Mouse (Mus musculus) activated CD4-positive, CD25-positive, alpha-beta regulatory T cell, adult 4 months (primary cell): ENCODE measurements around the gene Loxl3. TPM values are rescaled to one million over a fixed set of nuclear protein-coding genes. Genes with fewer than 3 reads are reported as not detected.
A peak's percentile ranks its signal among the peaks of the same experiment; 100 is the strongest.

Source experiments
- ATAC-seq: one replicate; pipeline ENCODE4 v1.8.0; 2017
- polyA plus RNA-seq, 2 experiments: library from polyadenylated mRNA; unstranded; fragments of 100-300 nt; shearing (Covaris generic); gene quantifications; one replicate each; pipeline ENCODE4 v1.2.1; 2017

Loxl3 gene
- polyA plus RNA-seq, 2 experiments from 2014 or later: 0.26 TPM; not detected in 1

DNA sequence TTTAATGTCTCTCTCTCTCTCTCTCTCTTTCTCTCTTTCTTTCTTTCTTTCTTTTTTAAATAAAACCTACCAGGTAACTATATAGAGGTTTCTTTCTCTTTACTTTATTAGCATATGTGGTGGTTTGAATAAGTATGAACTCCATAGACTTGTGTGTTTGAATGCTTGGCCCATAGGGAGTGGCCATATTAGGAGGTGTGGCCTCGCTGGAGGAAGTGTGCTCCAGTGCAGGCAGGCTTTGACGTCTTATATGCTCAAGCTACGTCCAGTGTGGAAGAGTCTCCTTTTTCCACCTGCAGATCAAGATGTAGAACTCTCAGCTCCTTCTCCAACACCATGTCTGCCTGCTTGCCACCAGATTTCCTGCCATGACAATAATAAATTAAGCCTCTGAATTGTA is 14.9 kb upstream of the Loxl3 start:
- no peak for ATAC-seq

DNA sequence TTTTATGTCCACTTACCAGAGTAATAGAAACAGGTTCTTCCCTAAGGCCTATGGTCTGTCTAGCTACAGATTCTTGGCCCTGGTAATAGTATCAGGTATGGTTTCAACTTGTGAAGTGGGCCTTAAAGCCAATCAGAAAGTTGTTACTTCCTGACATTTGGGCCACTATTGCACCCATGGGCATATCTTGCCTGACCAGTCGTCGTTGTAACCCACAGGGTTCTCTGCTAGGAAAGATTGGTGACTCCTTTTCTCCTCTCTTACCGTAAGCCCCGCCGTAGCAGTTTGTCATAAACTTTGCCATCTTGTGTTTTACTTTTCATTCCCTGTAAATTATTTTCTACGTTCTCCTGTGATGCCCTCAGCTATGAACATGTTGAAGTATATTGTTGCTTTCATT is 13.9 kb upstream of the Loxl3 start:
- ATAC-seq: no peak

DNA sequence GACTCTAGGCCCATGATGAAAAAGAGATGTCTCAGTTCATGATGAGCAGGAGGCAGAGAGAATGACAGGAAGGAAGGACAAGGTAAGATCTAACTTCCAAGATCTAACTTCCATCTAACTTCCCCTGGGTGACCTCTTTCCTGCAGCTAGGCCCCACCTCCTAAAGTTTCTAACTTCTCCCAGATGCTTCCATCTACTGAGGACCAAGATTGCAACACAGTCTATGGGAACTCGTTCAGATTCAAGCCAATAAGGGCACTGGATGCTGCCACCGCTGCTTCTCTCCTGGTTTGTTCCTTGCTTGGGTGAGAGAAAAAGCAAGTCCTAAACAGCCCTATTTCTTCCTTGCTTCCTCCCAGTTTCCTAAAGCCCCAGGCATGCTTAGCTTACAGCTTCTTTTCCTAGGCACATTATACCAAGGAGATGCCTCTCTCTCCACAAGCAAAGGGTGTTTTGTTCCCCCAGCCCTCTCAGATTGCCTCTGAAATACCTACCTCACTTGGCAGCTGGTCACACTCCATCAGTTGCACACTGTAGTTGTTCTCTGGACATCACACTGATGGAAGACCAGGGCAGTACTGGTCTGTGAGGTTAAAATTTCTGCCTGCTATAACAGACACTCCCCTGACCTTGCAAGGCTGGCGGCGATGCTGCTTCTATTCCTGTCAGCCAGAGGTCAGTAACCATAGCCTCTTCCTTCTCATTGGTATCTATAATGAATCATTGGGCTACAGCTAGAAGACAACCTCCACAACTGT is 13.0 kb upstream of the Loxl3 start:
- ATAC-seq: no peak

DNA sequence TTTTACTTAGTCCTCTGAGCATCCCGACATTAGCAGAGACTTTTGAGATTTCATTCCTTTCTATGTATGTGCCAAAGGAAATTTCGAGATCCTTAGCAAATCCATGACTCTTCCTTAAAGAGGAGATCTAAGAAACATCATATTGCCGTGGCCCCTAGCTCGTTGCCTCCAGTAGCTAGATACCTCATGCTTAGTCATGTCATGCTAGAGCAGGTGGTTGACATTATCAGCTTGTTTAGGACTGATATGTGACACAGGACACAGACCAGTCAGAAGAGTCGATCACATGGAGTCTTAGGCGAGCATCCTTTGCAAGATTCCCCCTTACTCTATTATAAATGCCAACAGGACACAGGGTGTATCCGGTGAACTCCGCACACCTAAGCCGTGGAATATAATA is 11.0 kb upstream of the Loxl3 start:
- no peak for ATAC-seq

DNA sequence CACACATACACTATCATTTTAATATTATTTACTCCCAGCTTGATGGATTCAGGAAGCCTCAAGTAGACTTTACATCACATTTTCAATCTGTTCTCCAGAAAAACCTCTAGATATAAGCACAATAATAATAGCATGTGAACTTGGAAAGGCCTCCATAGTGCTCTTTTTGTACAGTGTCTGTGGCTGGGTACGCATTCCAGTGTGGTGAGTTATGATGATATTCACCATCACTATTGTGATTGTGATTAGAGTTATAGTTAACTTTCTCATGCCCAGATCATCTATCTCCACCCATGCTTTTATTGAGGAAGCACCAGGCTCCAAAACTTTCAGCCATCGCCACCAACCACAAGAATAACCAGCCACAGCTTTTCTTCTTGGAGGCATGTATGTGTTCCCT is 10.2 kb upstream of the Loxl3 start:
- ATAC-seq: no peak

DNA sequence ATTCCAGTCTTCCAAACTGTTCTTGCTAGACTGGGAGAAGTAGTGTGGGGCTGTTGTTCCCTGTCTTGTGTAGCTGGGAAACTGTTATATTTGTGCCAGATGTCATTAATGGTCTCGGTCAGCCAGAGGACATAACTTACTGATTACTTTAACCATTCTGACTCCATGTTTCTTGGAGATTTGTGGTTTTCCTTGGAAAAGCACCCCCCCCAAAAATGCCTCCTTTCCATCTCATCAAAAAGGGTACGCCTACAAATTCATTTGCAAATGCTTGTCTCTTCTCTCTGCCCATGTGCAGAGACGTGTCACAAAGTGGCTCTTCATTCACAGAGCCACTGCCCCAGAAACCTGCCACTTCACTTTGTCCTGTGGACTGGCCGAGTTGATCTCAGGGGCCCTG is 9.6 kb upstream of the Loxl3 start:
- no peak for ATAC-seq

DNA sequence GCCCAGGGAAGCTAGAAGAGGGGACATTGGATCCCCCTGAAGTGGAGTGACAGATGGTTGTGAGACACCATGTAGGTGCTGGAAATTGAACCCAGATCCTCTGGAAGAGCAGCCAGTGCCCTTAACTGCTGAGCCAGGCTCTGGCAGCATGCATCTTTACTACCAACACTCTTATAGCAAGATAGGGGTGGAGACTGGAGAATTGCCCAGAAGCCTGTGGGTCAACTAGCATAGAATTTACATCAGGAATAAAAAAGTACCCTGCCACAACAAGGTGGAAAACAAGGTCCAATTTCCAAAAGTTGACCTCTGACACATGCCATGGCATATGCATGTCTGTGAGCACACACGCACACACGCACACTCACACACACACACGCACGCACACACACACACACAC is 8.8 kb upstream of the Loxl3 start:
- no peak for ATAC-seq

DNA sequence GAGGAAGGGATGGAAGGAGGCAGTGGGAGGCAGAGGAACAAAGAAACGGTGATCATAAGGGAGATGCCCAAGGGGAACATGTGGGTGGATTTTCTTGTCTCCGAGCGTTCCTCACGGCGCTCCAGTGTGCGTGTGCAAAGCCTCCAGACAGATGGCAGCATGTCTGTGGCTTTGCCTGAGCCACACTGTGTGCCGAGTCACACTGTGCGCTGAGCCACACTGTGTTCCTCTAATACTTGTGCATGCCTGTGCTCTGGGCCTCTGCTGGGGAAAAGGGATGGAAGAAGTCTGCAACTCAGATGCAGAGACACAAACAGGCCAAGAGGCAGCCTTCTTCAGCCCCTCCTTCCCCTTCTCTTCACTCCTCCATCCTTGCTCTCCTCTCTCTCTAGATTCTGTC is 6.7 kb upstream of the Loxl3 start:
- no peak for ATAC-seq

DNA sequence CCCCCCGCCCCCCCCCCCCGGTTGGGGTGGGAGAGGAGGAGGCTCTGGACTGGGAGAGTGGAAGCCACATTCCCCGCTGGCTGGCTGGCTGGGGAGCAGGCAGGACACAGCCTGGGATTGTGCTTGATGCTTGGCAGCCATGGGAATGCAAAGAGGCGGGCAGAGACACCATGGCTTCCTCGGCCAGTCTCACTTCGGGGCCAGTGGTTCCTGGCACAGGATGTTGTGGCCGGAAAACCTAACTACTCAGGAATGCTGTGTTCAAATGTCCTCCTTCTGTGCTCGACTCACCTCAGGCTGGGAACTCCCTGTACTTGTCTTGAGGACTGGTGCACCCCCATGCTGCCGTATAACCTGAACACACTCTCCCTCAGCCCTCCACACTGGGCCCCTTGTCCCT is 6.3 kb upstream of the Loxl3 start:
- no peak for ATAC-seq

DNA sequence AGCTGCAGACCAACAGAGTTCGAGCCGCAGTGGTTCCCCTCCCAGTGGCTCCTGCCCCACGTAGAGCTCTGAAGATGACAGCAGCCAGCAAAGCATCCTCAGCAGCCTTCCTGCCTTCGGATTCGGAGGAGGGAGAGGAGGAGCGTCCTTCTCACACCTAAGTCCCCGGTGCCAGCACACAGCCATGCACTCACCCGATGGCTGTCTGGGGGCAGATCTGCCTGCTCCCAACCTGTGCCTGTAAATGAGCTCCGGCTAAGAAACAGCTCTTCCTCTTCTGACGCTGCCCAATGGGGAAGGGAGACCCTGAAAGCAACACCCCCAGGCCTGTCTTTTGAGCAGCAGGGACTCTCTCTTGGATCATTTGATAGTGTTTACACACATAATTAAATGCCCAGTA is 4.2 kb upstream of the Loxl3 start:
- ATAC-seq: no peak

DNA sequence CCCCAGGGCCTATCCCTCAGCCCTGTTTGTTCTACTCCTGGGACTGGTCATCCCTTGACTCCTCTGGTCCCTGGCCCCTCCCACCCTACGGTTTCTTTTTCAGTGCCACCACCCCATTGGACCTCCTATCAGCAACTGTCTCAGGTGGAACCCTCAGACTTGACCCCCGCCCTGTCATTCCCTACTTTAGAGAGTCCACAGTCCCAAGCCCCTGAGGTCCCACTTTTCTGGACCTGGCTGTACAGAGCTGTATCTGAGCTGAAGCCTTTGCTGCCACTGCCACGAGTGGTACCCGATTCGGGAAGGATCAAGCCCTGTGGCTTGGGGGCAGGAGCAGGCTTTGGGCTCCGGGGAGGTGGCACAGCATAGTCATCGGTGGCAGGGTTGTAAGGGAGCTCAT is 2.9 kb upstream of the Loxl3 start:
- ATAC-seq: no peak

DNA sequence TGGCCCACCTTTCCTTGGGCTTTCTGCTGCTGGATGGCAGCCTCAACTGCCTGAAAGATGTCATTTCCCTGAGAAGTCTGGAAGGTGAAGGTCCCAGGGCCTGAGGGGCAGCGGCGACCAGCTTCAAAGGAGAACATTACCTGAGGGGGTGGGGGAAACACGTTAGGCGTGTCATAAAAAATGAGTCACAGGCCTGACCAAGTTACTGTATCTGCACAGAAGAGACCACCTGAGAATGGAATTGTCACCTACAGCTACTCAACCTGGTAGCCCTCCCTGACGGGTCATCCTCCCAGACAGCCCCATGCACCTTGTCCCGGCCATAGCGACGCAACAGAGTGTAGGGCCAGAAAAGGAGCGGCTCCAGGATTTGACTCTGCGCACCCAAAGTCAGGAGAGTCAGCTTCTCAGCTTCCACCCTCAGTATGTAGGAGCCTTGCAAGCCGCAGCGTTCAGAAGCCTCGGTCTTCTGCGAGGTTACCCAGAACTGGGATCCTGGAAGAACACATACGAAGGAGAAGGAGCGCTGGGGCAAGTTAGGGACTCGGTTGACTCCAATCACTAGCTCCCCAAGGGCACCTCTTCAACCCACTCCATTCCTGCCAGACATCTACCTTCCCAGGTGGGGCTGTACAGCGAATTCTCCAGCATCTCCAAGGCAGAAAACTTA is 1.9 kb upstream of the Loxl3 start:
- ATAC-seq: no peak

DNA sequence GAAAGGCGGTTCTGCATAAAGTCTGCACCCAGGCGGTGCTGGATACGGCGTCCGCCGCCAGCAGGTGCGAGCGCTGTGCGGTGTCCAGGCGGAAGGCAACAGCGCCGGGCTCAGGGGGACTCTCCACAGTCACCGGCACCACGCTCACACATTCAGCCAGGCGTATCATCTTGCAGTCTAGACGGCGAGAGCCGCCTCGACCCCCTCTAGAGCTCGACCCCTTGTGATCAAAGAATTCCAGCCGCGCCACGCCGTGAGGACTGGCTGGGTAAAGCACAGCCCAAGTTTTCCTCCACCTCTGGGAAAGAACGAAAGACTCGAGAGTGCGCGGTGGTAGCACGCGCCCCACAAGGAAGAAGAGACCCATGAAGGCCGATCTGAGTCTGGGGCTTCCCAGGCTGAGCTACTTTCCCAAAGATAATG is 1.2 kb upstream of the Loxl3 start:
- ATAC-seq: peak; percentile 64

DNA sequence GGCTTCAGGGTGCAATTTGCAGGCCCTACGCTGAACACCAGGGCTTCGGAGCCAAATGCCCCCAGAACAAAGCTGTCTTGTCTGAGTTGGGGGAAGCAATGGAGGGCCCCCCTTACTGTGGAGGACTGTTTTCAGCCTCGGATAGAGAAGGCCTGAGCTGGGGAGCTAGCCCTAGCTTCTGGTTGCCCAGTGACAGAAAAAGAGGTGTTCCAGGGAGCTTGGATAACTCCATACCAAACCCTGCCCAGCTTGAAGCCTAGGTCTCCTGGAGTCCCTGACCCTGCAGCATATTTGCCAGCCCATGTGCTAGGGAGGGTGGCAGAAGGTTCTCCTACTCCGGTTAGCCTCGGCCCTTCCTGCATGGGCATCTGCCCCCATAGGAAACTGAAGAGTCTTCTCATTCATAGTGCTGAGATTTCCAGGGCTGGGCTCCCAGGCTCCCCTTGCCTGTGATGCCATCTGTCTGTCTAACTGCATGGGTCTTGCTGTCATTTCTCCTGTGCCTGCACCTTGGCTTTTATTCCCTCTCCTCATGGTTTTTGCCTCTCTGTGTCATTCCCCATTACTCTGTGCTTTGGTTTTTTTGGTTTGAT is 586 bp downstream of the Loxl3 start:
- ATAC-seq: no peak

DNA sequence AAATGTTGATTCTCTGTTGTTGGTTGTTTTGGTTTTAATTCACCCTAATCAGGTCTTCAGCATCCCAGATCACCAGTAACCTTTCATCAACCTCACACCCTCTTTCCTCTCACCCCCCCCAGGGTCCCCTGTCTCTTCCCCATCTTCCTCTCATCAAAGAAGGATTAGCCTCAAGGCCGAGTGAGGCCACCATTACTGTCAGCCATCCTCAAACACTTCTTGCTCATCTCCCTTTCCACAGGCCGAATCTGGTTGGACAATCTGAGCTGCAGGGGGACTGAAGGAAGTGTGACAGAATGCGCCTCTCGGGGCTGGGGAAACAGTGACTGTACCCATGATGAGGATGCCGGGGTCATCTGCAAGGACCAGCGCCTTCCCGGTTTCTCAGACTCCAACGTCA is 3.2 kb downstream of the Loxl3 start:
- no peak for ATAC-seq

DNA sequence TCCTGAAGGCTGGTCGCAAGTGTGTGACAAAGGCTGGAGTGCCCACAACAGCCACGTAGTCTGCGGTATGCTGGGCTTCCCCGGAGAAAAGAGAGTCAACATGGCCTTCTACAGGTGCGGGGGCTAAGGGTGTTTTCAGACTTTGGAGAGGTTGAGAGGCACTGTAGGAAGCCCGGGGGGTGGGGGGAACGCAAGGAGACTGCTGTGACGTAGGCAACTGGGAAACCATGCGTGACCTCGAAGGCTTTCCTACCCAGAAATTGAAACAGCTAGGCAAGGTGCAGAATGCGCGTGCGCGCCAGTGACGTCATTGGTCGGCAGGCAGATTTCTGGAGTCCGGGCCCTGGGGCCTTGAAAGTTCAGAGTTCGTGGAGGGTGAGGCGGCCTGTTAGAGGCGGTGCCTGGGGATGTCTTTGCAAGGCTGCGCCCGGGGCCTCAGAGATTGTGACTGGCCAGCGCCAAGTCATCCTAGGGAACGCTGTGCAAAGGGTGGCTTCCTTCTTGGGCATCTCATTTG is 4.6 kb downstream of the Loxl3 start:
- ATAC-seq: peak; percentile 84

DNA sequence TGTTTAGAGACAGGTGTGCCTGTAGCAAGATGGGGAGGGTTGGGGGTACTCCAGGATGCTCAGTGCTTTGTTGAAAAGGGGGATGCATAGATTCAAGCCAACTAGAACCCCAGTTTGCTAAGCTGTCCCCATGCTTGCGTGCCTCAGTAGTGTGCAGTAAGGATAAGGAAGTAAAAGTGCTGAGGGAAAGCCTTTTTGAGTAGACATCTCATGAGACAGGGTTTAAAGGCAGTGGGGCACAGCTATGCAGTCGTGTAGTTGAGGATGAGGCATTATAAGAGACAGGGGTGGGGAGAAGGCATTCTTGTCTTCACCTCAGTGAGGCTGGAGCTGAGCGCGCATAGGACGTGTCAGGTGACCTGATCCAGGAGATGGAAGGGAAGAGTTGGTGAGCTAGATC is 6.6 kb downstream of the Loxl3 start:
- no peak for ATAC-seq

DNA sequence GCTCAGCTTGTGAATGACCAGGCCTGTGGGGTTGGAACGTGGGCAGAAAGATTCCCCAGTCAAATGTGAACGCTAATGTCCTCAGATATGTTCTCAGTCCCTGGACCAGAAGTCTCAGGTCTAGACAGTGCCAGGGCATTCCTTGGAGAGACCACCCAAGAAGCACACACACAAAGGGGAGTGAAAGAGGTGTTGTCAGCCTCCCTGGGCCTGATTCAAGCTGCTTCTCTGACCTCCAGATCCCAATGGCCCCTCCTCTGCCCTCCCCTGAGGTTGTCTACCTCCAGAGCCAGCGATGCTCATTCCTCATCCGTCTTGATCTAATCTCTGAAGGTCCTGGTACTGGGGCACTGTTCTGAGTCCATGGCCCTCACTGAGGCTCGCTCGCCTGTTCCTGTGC is 9.6 kb downstream of the Loxl3 start:
- no peak for ATAC-seq

DNA sequence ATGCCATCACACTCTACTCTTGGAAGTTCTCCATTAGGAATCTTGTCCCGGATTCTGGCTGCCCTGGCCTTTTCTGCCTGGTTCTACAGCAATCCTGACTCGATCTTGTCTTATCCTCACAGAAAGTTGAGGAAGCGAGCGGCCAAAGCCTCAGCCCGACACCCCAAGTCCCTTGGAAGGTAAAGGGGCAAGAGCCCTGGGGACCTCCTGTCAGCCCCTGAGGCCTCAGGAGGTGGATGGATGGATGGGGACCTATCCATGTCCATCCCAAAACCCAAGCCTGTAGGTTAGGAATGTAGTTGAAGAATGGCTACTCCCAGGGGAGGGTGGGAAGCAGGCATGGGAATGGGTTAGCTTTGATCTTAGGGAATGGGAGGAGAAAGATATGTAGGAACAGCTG is 10.0 kb downstream of the Loxl3 start:
- ATAC-seq: no peak

DNA sequence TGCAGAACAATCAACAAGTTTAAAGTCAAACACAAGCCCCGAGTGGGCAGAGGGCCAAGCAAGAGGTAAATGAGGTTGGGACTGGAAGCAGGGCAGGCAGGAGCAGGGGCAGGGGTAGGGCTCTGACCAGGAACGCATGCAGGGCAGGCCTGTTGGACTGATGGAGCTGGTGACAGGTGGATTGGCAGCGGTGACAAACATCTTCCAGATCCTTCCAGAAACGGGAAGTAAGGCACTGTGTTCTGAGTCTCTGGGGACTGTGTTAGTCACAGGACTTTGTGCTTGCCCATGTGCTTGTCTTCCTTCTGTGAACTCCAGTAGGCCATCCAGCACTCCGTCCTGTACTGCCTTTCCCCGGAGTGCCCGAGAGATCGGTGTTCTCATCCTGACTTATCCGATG is 10.8 kb downstream of the Loxl3 start:
- ATAC-seq: no peak

DNA sequence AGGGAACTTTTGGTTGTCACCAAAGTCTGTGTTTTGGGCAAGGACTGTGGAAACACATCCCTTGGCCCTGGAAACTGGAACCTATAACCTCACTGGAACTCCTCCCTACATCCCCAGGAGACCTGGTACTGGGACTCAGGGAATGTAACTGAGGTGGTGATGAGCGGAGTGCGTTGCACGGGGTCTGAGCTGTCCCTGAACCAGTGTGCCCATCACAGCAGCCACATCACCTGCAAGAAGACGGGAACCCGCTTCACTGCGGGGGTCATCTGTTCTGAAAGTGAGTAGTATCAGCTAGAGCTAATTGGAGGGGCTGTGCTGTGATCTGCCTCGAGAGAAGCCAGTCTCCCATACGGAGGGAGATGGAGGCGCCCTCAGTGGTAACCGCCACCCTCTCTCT is 15.4 kb downstream of the Loxl3 start:
- no peak for ATAC-seq

DNA sequence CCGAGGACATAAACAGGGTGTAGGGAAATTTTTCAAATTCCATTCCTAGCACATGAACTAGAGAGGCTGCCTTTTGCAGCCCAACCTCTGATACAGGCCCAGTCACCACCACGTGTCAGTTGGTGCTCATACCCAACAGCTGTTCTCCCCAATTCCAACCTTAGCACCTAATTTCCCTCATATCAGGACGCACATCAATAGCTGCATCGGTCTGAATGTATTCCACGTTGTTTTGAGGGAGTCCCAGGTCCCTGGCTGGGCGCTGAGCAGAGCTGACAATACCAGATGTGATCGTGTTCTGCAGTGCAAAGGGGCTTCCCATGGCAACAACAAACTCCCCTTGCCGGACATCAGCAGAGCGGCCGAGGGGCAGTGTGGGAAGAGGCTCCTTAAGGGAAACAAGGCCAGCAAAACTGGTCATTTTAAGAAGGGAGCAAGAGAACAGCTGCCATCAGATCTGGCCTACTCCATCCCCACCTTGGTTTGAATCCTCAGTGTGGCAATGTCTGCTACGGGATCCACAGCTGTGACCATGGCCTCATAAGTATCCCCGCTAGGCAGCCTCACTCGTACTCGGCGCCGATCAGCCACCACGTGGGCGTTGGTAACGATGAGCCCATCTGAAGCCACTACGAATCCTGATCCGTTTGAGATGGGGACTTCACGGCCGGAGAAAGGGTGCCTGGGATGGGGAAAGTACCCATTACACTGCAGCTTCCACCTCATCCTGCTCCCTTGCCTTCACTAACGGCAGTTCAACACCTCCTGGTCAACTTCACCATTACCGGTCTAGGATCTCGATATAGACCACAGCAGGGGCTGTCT is 19.4 kb downstream of the Loxl3 start:
- ATAC-seq: peak; percentile 9
